Mouse (Mus musculus) limb, embryonic 12.5 days (tissue): ENCODE data around the gene Sipa1l1. TPM values are rescaled to one million over a fixed set of nuclear protein-coding genes. Genes with fewer than 3 reads are reported as not detected.

ENCODE experiments used
- ATAC-seq: fragments of 200-750 bp; cut with Nextera tagmentation; 2 replicates; pipeline ENCODE4 v1.8.0; 2017; ENCODE audit warnings: low read depth, moderate TSS enrichment; ENCODE audit not compliant: insufficient number of reproducible peaks, insufficient read depth, low FRiP score, low TSS enrichment
- H3K27ac ChIP-seq: fragments of 300-500 bp; sonication (generic); 2 replicates; pipeline ENCODE4 v1.5.1; 2016; ENCODE audit warnings: mild to moderate bottlenecking, moderate library complexity
- H3K27me3 ChIP-seq: fragments of 300-500 bp; sonication (generic); 2 replicates; pipeline ENCODE4 v1.6.1; 2016; ENCODE audit warnings: mild to moderate bottlenecking, moderate library complexity
- H3K36me3 ChIP-seq: fragments of 300-500 bp; sonication (generic); 2 replicates; pipeline ENCODE4 v1.6.1; 2016; ENCODE audit warnings: mild to moderate bottlenecking, moderate library complexity
- H3K4me1 ChIP-seq: fragments of 300-500 bp; sonication (generic); replicated peaks from 2 replicates; pipeline ENCODE4 v1.6.1; 2016
- H3K4me2 ChIP-seq: fragments of 300-500 bp; sonication (generic); 2 replicates; pipeline ENCODE4 v1.6.1; 2016; ENCODE audit warnings: mild to moderate bottlenecking, moderate library complexity
- H3K4me3 ChIP-seq: fragments of 300-500 bp; sonication (generic); replicated peaks from 2 replicates; pipeline ENCODE4 v1.5.1; 2016; ENCODE audit warnings: mild to moderate bottlenecking
- H3K9ac ChIP-seq: fragments of 300-500 bp; sonication (generic); replicated peaks from 2 replicates; pipeline ENCODE4 v1.6.1; 2016; ENCODE audit warnings: mild to moderate bottlenecking, moderate library complexity
- H3K9me3 ChIP-seq: fragments of 300-500 bp; sonication (generic); 2 replicates; pipeline ENCODE4 v1.6.1; 2016; ENCODE audit warnings: mild to moderate bottlenecking, moderate library complexity
- WGBS: fragments of 180-500 bp; shearing (Covaris S2); methylation state at CpG from one replicate; pipeline ENCODE4 v1.1.7; 2016; 5-methylcytosine and 5-hydroxymethylcytosine counted together
- polyA plus RNA-seq: library from polyadenylated mRNA; unstranded; fragments of >200 nt; fragmentation: Nextera tagmentation; extraction: Ambion mirVana; gene quantifications from 2 replicates; pipeline ENCODE4 v1.2.1, GENCODE M21; 2016

The Sipa1l1 gene
- polyA plus RNA-seq, 1 experiment from 2014 or later = 33.1 TPM

DNA sequence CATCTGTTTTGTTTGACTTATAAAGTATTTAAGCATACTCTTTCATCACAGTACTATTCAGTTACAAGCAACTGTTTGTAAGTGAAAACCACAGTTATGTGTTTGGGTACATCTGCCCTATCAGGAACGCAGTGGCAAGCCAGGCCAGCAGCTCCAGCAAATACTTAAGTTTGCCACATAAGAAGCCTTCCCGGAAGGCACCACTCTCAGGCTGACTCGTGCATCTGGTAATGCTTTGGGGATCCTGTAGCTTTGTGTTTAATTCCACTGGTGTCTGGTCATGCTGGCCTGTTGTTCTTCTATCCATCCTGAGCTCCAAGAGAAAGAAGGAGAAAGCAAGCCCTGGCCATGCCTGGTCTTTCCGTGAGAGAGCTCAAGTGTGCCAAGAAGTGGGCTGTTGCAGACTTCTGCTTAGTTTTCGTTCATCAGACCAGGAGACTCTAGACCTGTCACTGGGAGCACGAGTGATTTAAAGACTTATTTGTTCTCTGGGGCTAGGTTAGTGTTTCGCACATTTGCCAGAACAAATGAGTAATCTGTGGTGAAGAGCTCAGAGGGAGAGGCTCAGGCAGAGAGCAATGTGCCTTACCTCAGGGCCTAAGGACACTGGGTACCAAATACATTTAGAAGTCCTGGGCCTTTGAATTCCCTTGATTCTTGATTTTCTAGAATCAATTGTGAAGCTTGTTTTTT, 153.8 kb downstream of the Sipa1l1 start:
- H3K36me3 ChIP-seq = no peaks in the 10 kb centered on the region
- H3K4me3 ChIP-seq = no peak overlapping the region
- no peak overlapping the region for H3K27ac ChIP-seq
- no peak for ATAC-seq
- H3K4me2 ChIP-seq = no peak overlapping the region
- WGBS = 59% methylated on average over 7 of the region's 7 CpGs
- peaks cover 13% of the 10 kb centered on the region; the same call in 1 of the 2 replicates for H3K4me1 ChIP-seq
- H3K9ac ChIP-seq = no peak overlapping the region
- H3K27me3 ChIP-seq = no peaks in the 10 kb centered on the region
- H3K9me3 ChIP-seq = no peaks in the 10 kb centered on the region

DNA sequence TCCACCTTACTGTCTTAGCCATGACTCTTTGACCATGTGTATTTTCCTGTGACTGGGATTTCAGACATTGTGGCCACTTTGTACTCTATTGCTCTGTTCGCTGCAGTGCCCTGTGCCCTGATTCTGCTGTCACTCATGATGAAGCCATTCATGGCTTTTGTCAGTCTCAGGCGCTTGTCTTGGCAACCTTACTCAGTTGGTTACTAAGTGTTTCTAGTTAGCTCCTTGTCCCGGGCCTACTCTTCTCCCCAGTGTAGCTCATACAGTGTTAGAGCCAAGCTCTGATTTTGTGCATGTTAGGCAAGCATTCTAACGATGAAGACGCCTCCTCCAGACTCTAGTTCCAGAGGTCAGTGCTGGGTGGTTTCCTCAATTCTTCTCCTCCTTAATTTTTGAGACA, 155.5 kb downstream of the Sipa1l1 start:
- no peak overlapping the region for H3K4me2 ChIP-seq
- no peak overlapping the region for H3K9ac ChIP-seq
- H3K9me3 ChIP-seq = no peaks in the 10 kb centered on the region
- no peak overlapping the region for H3K27ac ChIP-seq
- H3K4me3 ChIP-seq = no peak overlapping the region
- H3K27me3 ChIP-seq = no peaks in the 10 kb centered on the region
- peaks cover 13% of the 10 kb centered on the region; the same call in 1 of the 2 replicates for H3K4me1 ChIP-seq
- no peaks in the 10 kb centered on the region for H3K36me3 ChIP-seq
- WGBS = 95% methylated on average over 5 of the region's 5 CpGs
- ATAC-seq = no peak

DNA sequence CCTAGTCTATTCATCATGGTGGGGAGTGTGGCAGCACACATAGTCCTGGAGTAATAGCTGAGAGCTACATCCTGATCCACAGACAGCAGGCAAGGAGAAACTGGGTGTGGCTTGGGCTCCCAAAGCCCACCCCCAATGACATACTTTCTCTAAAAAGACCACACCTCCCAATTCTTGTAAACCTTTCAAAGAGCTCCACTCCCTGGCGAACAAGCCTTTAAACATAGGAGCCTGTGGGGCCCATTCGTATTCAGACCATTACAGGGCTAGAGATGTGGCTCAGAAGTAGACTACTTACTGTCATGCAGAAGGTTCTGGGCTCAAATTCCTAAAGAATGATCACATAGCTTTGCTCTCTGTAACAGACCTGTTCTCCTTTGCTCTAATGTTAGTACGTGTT, 156.4 kb downstream of the Sipa1l1 start:
- Histone ChIP-seq H3K27me3 (no peaks in the 10 kb centered on the region), H3K4me1 (peaks cover 13% of the 10 kb centered on the region; the same call in 1 of the 2 replicates), H3K27ac (no peak overlapping the region), H3K9ac (no peak overlapping the region), H3K4me3 (no peak overlapping the region), H3K36me3 (no peaks in the 10 kb centered on the region), H3K4me2 (no peak overlapping the region), H3K9me3 (no peaks in the 10 kb centered on the region)
- ATAC-seq = no peak
- WGBS = 86% methylated on average over 3 of the region's 3 CpGs

DNA sequence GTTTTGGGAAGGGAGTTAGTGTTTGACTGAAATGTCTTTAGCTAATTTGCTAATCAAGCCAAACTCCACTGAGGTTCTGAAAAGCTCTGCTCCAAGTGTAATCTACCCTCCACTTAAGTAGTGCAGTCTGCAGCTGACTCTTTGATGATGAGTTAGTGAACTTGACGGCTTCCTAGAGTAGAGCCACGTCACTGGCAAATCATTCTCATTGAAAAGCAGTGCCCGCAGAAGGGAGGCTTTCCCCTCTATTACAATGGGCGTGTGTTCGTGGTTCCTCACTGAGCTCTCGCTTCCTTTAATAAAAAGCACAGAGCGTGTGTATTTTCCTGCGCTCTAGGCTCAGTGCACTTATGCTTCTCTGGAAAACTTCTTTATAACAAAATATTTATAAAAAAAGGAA, 157.3 kb downstream of the Sipa1l1 start:
- peaks cover 14% of the 10 kb centered on the region for H3K4me1 ChIP-seq
- H3K9me3 ChIP-seq = no peaks in the 10 kb centered on the region
- no peak overlapping the region for H3K4me2 ChIP-seq
- no peak for ATAC-seq
- no peak overlapping the region for H3K4me3 ChIP-seq
- H3K27ac ChIP-seq = no peak overlapping the region
- H3K9ac ChIP-seq = no peak overlapping the region
- WGBS = 68% methylated on average over 8 of the region's 8 CpGs
- H3K27me3 ChIP-seq = no peaks in the 10 kb centered on the region
- no peaks in the 10 kb centered on the region for H3K36me3 ChIP-seq

DNA sequence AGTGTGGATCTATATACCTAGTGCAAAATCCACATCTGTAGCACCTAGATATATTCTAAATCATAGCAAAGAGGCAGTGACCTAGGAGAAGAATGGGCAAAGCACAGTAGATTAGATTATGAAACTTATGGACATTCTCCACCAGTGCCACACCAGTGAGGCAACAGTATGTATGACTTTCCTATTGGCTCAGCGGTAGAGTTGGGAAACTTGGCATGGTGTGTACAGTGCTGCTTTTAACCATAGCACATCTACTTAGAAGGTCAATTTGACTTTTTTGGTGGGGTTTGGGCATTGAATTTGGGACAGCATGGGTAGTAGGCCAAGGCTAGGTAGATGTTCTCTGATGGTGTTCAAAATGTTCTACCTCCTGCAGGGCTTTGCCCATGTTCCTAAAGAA, 159.0 kb downstream of the Sipa1l1 start:
- H3K9ac ChIP-seq = no peak overlapping the region
- ATAC-seq = no peak
- H3K4me2 ChIP-seq = no peak overlapping the region
- 100% methylated on average over 1 of the region's 1 CpGs for WGBS
- H3K27me3 ChIP-seq = no peaks in the 10 kb centered on the region
- no peak overlapping the region for H3K27ac ChIP-seq
- H3K4me3 ChIP-seq = no peak overlapping the region
- H3K36me3 ChIP-seq = no peaks in the 10 kb centered on the region
- peaks cover 16% of the 10 kb centered on the region for H3K4me1 ChIP-seq
- no peaks in the 10 kb centered on the region for H3K9me3 ChIP-seq

DNA sequence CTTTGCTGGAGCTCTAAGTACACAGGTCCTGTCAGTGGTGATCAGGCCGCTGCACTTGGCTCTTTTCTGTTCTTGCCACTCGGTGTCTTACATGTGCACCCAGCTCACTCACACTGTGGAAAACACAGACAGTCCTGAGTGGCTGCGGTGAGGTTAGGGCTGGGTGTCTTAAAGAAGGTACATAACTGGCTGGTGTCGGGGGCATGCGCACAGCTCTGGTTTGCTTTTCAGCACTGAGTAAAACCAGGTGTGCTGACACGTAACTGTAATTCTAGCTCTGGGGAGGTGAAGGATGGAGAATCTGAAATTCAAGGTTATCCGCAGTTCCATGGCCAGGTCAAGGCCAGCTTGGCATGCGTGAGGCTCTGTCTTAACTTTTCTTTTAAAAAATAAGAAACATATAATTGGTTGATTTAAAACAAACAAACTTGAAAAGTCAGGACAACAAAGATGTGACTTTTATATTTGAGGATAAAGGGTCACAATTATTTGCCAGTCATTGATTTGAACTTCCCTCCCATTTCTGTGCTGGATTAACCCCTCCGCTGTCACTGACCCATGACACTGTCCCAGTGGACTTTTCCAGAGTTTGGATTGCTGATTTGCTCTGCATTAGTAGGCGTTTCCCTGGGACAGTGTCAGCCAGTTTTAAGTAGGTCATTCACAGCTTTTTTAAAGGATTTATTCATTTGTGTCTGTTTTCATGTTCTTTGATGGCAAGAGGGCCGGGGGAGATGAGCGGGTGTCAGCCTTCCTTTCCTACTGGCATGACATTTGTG, 163.9 kb downstream of the Sipa1l1 start:
- peak overlapping the region; percentile 69; the same call in 1 of the 2 replicates for H3K27ac ChIP-seq
- 56% methylated on average over 12 of the region's 12 CpGs for WGBS
- no peaks in the 10 kb centered on the region for H3K9me3 ChIP-seq
- no peaks in the 10 kb centered on the region for H3K36me3 ChIP-seq
- ATAC-seq = 0 out of 2 replicates have a peak, but pooled peaks have one; percentile 20
- peaks cover 36% of the 10 kb centered on the region for H3K4me1 ChIP-seq
- no peak overlapping the region for H3K4me3 ChIP-seq
- no peaks in the 10 kb centered on the region for H3K27me3 ChIP-seq
- H3K4me2 ChIP-seq = no peak overlapping the region
- no peak overlapping the region for H3K9ac ChIP-seq

DNA sequence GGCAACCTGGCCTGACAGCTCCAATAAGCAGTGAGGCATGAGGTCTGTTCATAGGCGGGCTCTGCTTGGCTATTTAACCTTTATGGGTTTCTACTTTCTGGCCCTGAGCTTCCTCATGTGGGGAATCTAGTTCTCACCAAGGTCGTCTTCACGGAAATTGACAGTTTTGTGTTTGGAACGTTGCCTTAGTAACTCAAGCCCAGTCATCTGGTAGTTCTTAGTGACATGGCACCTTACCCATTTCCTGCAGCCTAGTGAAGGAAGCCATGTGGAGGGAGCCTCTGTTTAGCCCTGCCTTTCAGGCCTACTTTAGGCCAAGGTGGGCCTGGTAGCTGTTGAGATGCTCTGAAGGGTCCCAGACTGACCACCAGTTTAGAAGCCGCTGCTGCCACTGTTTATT, 164.9 kb downstream of the Sipa1l1 start:
- H3K4me1 ChIP-seq = peaks cover 41% of the 10 kb centered on the region
- no peaks in the 10 kb centered on the region for H3K36me3 ChIP-seq

DNA sequence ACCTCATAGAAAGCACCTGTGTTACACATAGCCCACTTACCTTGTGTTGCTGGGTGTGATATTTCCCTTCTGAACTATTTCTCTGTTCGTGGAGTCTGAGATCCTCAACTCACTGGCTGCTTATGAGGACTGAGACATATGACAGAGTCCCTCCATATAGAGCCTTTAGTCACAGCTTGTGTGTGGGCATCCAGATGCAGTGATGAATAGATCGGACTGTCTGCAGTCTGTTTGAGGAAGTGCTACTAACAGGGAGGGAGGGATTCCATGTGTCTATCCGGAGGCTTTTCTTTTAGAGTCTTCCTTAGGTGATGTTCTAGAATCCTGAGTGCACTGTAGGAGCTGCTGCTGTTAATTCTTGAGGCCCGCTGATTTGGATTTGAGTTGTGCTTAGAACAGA, 165.4 kb downstream of the Sipa1l1 start:
- no peak overlapping the region for H3K27ac ChIP-seq
- peaks cover 46% of the 10 kb centered on the region for H3K4me1 ChIP-seq

More for the DNA sequence above, 164.9 kb downstream of the Sipa1l1 start:
- Histone ChIP-seq H3K27ac (peak overlapping the region; percentile 69; the same call in 1 of the 2 replicates), H3K4me2 (no peak overlapping the region), H3K9ac (no peak overlapping the region), H3K4me3 (no peak overlapping the region), H3K9me3 (no peaks in the 10 kb centered on the region), H3K27me3 (no peaks in the 10 kb centered on the region)
- ATAC-seq = peak; percentile 19; the same call in 1 of the 2 replicates
- WGBS = 37% methylated on average over 5 of the region's 5 CpGs

DNA sequence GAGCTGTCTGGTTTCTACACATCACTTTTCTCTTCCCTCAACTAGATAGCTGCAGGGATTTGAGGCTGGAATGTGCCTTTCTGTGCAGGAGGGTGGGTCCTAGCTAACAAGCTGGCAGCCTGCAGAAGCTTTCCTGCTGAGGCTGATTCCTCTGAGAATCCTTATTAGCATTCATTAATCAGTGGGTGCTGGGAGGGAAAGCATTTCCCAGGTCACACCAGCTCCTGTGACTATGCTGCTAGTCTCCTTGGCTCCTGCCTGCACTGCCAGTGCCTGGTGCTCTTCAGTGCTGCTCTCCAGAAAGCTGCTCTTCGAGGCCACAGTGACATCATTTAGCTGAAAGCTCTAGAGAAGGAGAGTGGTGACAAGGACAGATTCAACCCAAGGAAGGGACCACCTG, 166.0 kb downstream of the Sipa1l1 start:
- no peak for ATAC-seq
- no peak overlapping the region for H3K27ac ChIP-seq
- H3K36me3 ChIP-seq = no peaks in the 10 kb centered on the region
- no peak overlapping the region for H3K4me2 ChIP-seq
- H3K4me1 ChIP-seq = peaks cover 51% of the 10 kb centered on the region
- 21% methylated on average over 1 of the region's 1 CpGs for WGBS
- no peaks in the 10 kb centered on the region for H3K27me3 ChIP-seq
- H3K4me3 ChIP-seq = no peak overlapping the region
- H3K9me3 ChIP-seq = no peaks in the 10 kb centered on the region
- H3K9ac ChIP-seq = no peak overlapping the region

More for the DNA sequence above, 165.4 kb downstream of the Sipa1l1 start:
- no peak for ATAC-seq
- H3K27me3 ChIP-seq = no peaks in the 10 kb centered on the region
- no peaks in the 10 kb centered on the region for H3K36me3 ChIP-seq
- H3K9ac ChIP-seq = no peak overlapping the region
- no peak overlapping the region for H3K4me3 ChIP-seq
- WGBS = 67% methylated on average over 4 of the region's 4 CpGs
- no peak overlapping the region for H3K4me2 ChIP-seq
- no peaks in the 10 kb centered on the region for H3K9me3 ChIP-seq

DNA sequence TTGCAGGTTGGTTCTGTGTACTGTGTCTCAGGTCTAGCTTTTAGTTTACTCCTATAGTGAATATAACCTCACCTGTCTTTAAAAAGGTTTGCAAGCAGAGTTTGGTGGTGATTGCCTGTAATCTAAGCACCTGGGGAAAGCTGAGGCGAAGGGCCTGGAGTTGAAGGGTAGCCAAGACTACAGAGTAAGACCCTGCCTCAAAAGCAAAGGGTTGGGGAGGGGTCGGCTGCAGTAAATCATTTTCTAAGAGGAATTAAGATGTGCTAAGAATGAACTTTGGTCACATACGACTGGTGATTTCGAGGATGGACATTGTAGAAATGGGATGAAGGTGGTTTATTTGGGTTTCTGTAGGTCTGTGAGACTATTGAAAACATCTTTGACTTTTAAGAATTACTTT, 169.4 kb downstream of the Sipa1l1 start:
- WGBS = 79% methylated on average over 4 of the region's 4 CpGs

DNA sequence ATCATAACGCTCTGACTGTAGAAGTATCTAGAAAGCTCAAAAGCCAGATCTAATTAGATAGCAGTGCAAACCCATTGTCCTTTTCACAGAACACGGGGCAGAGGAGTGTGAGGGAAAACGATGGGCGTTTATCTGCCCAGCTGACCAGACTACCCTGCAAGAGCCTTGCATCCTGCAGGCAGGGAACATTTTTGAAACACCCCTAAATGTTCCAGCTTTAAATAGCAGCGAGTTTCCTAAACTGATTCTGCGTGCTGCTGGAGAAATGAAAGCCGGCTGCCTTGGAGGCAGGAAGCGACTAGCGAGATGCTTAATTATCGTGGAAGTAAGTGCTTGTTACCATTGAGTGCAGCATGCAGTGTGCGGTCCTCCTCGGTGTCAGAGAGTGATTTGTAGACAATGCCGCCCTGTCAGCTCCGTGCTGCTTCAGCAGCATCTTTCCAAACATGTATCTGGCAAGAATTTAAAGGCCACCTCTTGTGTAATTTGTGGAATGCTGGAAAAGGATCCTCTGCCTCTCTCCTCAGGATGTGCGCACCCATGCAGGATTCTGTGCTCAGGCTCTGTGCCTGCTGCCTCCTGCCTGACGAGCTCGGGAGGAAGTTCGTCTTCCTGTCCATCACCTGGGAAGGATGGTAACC, 170.2 kb downstream of the Sipa1l1 start:
- no peak for ATAC-seq
- Histone ChIP-seq H3K9me3 (no peaks in the 10 kb centered on the region), H3K27me3 (no peaks in the 10 kb centered on the region), H3K4me1 (peaks cover 23% of the 10 kb centered on the region), H3K27ac (peak overlapping the region; percentile 41; the same call in 1 of the 2 replicates), H3K9ac (no peak overlapping the region), H3K4me3 (no peak overlapping the region; the same call in 1 of the 2 replicates), H3K4me2 (peak overlapping the region; percentile 51), H3K36me3 (peaks cover 16% of the 10 kb centered on the region)
- 21% methylated on average over 18 of the region's 18 CpGs for WGBS

More for the DNA sequence above, 169.4 kb downstream of the Sipa1l1 start:
- no peak overlapping the region for H3K4me2 ChIP-seq
- H3K4me3 ChIP-seq = no peak overlapping the region
- H3K4me1 ChIP-seq = peaks cover 31% of the 10 kb centered on the region
- H3K9ac ChIP-seq = no peak overlapping the region
- no peak for ATAC-seq
- no peaks in the 10 kb centered on the region for H3K27me3 ChIP-seq
- H3K27ac ChIP-seq = no peak overlapping the region
- peaks cover 16% of the 10 kb centered on the region for H3K36me3 ChIP-seq
- no peaks in the 10 kb centered on the region for H3K9me3 ChIP-seq
